Mouse (Mus musculus) liver, postnatal 0 days (tissue): ENCODE data around the gene Cfap52.

Experiments
- CTCF ChIP-seq: sonication (generic); IDR thresholded peaks from 2 replicates; pipeline ENCODE4 v1.5.1; 2016; ENCODE audit warnings: antibody characterized with exemption, low read depth
- EP300 ChIP-seq: IDR thresholded peaks from 2 replicates; pipeline ENCODE4 v1.6.1; 2016; ENCODE audit warnings: antibody characterized with exemption, low read depth, mild to moderate bottlenecking

DNA sequence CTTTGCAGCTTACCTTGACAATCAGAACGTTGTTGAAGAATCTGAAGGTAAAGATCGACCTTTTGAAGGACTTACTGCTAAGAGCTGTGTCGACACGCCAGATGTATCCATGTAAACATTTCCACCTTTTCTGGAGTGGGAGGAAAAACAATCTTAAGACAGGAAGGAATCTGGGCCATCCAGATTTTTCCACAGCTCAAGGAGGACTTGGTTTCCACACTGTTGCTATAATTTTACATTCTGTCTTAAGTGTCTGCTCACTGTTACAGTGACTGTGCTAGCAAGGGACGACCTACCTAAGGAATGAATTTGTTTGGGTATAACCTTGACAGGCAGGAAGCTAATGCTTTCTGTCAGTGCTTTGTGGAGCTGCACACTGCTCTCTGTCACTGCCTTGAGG, 7.8 kb upstream of the Cfap52 start:
- no peak for TF ChIP-seq CTCF
- TF ChIP-seq EP300 = no peak
